Mouse (Mus musculus) heart, embryonic 13.5 days (tissue): ENCODE measurements around the gene Slc39a7. TPM values are rescaled to one million over a fixed set of nuclear protein-coding genes. Genes with fewer than 3 reads are reported as not detected.

Source experiments
- ATAC-seq: fragments of 200-750 bp; cut with Nextera tagmentation; 2 replicates; pipeline ENCODE4 v1.8.0; 2017; ENCODE audit warnings: moderate TSS enrichment; ENCODE audit not compliant: insufficient number of reproducible peaks, low FRiP score, low TSS enrichment; ENCODE audit errors: extremely low read depth
- H3K27ac ChIP-seq: fragments of 300-500 bp; sonication (generic); replicated peaks from 2 replicates; pipeline ENCODE4 v1.5.1; 2015; ENCODE audit warnings: moderate library complexity, mild to moderate bottlenecking, inconsistent platforms
- H3K27me3 ChIP-seq: fragments of 300-500 bp; sonication (generic); replicated peaks from 2 replicates; pipeline ENCODE4 v1.6.1; 2015; ENCODE audit warnings: mild to moderate bottlenecking, inconsistent platforms
- H3K36me3 ChIP-seq: fragments of 300-500 bp; sonication (generic); 2 replicates; pipeline ENCODE4 v1.6.1; 2015; ENCODE audit warnings: mild to moderate bottlenecking, inconsistent platforms
- H3K4me1 ChIP-seq: fragments of 300-500 bp; sonication (generic); 2 replicates; pipeline ENCODE4 v1.6.1; 2015; ENCODE audit warnings: inconsistent platforms
- H3K4me2 ChIP-seq: fragments of 300-500 bp; sonication (generic); 2 replicates; pipeline ENCODE4 v1.6.1; 2015; ENCODE audit warnings: inconsistent platforms, mild to moderate bottlenecking, moderate library complexity
- H3K4me3 ChIP-seq: fragments of 300-500 bp; sonication (generic); 2 replicates; pipeline ENCODE4 v1.5.1; 2015; ENCODE audit warnings: moderate library complexity, mild to moderate bottlenecking, inconsistent platforms
- H3K9ac ChIP-seq: fragments of 300-500 bp; sonication (generic); 2 replicates; pipeline ENCODE4 v1.6.1; 2015; ENCODE audit warnings: inconsistent platforms, mild to moderate bottlenecking, moderate library complexity
- H3K9me3 ChIP-seq: fragments of 300-500 bp; sonication (generic); 2 replicates; pipeline ENCODE4 v1.6.1; 2016; ENCODE audit warnings: inconsistent platforms
- WGBS: fragments of 180-500 bp; shearing (Covaris S2); methylation state at CpG from one replicate; pipeline ENCODE4 v1.1.7; 2015; ENCODE audit warnings: mixed read lengths; 5-methylcytosine and 5-hydroxymethylcytosine counted together
- polyA plus RNA-seq: library from polyadenylated mRNA; unstranded; fragments of >200 nt; fragmentation: Nextera tagmentation; extraction: Ambion mirVana; gene quantifications from 2 replicates; pipeline ENCODE4 v1.2.1, GENCODE M21; 2015

Gene Slc39a7
- 128 and 130 TPM in 2 replicates for polyA plus RNA-seq

DNA sequence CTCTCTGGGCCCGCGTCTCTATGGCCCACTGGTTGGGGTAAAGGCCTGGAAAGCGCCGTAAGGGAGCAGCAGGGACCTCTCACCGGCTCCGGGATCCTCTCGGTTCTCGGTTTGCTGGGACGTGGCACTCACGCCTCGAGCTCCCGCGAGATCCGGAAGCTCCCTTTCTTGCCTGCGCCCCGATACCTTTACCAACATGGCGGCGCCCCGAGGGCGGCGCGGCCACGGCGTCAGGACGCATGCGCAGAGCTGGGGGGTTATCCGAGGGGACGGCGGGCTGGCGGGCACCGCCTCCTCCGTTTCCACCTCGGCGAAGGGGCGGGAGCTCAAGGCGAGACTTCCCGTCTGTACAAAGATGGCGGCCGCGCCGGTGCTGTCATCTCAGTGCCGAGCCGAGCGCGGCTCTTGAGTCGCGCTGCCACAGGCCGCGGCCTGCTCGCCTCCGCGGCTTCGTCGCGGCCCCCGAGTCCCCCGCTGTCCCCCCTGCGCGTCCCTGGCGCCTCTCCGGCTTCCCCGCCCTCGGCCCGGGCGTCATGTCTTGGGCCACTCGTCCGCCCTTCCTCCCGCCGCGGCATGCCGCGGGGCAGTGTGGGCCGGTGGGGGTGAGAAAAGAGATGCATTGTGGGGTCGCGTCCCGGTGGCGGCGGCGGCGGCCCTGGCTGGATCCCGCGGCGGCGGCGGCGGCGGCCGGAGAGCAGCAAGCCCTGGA is at the start of gene Slc39a7, which contains the start of gene Rxrb:
TSS of gene Slc39a7 (minus strand) at position 218 of the 709 bp plus-strand sequence.
TSS of gene Rxrb (plus strand) at position 348 of the 709 bp plus-strand sequence.
- H3K9ac ChIP-seq = peak within 1 kb of the TSS; percentile 92
- peak within 1 kb of the TSS; percentile 98 for H3K27ac ChIP-seq
- H3K9me3 ChIP-seq = no peaks in the 10 kb centered on the region
- peaks cover 54% of the 10 kb centered on the region for H3K36me3 ChIP-seq
- peak; percentile 72 for ATAC-seq
- peak within 1 kb of the TSS; percentile 94 for H3K4me2 ChIP-seq
- peaks cover 55% of the 10 kb centered on the region for H3K4me1 ChIP-seq
- no peaks in the 10 kb centered on the region for H3K27me3 ChIP-seq
- under 1% methylated on average over 78 of the region's 88 CpGs for WGBS
- H3K4me3 ChIP-seq = peak within 1 kb of the TSS; percentile 77

DNA sequence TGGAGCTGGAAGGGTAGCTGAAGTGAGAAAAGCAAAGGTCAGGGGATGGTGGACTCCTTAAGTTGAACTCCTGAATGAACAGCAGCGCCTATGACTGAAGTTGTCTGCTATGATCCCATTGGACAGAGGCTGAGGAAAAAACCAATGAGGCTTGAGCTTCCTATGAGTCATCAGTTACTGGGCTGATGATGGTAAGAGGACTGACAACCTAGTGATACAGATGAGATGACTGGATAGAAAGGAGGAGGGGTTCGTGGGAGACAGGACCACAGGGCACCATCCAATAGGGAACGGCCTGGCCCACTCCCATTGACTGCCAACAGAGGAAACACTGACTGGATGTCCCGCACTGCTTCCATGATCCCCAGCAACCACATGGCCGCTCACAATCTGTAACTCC is 48.1 kb upstream of the Slc39a7 start:
- Histone ChIP-seq H3K4me2 (no peak overlapping the region), H3K9me3 (no peaks in the 10 kb centered on the region), H3K36me3 (no peaks in the 10 kb centered on the region), H3K27ac (no peak overlapping the region), H3K9ac (no peak overlapping the region), H3K27me3 (peaks cover 60% of the 10 kb centered on the region), H3K4me3 (no peak overlapping the region), H3K4me1 (0 out of 2 replicates have a peak, but pooled peaks cover 5% of the 10 kb centered on the region)
- 18% methylated on average over 5 of the region's 5 CpGs for WGBS
- ATAC-seq = no peak

DNA sequence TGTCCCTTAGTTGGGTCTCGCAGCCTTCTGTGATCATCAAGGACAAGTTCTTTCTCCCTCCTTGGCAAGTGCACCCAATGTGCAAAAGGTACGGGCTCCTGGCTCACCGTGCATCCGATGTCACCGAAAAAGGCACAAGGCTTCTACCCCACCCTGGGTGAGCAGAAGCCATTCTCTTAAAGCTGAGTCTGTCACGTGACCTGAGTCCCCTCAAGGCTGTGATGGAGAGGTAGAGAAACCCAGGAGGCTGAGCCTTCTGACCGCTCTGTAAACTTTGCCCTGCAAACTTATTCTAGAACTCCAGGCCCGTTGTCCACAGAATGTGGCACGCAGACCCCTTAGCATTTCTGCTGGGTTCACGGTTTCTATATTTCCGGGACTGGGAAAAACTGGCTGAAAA is 47.5 kb upstream of the Slc39a7 start:
- Histone ChIP-seq H3K9me3 (no peaks in the 10 kb centered on the region), H3K4me3 (no peak overlapping the region), H3K27ac (no peak overlapping the region), H3K9ac (no peak overlapping the region), H3K36me3 (no peaks in the 10 kb centered on the region), H3K27me3 (peaks cover 58% of the 10 kb centered on the region), H3K4me2 (no peak overlapping the region), H3K4me1 (0 out of 2 replicates have a peak, but pooled peaks cover 5% of the 10 kb centered on the region)
- WGBS = 78% methylated on average over 11 of the region's 11 CpGs
- ATAC-seq = no peak

DNA sequence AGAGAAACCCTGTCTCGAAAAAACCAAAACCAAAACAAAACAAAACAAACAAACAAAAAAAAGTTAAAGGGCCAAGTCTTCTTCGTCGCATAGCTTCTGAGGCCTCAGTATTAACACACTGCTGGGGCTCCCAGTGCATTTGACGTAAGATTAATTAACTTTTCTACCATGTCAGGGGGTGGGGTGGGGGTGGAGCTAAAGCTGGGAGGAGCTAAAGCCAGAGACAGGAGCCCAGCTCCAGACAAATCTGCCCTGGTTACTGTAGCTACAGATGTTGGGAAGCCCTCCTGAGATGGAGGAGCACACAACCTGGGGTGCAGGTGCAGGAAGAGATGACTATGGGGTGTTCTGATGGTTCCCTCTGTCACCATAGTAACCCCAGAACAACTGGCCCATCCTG is 46.7 kb upstream of the Slc39a7 start:
- Histone ChIP-seq H3K4me2 (no peak overlapping the region), H3K27me3 (peaks cover 58% of the 10 kb centered on the region), H3K4me3 (no peak overlapping the region), H3K4me1 (0 out of 2 replicates have a peak, but pooled peaks cover 5% of the 10 kb centered on the region), H3K36me3 (no peaks in the 10 kb centered on the region), H3K9ac (no peak overlapping the region), H3K9me3 (no peaks in the 10 kb centered on the region), H3K27ac (no peak overlapping the region)
- WGBS = 65% methylated on average over 4 of the region's 4 CpGs
- ATAC-seq = no peak

DNA sequence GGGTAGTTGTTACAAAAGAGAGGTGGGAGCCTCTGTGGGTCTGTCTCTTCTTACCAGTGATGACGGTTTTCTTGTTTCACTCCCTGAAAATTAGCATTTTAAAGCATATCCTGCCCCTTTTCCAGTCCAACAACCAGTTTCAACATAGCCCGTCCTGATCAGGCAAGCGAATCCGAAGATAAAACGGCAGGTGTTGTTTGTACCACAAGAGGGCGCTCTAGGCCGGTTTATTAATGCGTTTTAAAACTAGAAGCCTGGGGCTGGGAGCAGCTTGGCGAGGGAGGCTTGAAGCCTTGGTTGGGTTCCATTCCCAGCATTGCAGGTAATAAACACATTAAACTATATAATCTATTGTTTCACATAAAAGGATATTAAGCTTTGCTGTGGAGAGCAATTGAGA is 46.1 kb upstream of the Slc39a7 start:
- H3K9ac ChIP-seq = no peak overlapping the region
- H3K4me2 ChIP-seq = no peak overlapping the region
- no peak overlapping the region for H3K27ac ChIP-seq
- ATAC-seq = no peak
- no peak overlapping the region for H3K4me3 ChIP-seq
- no peaks in the 10 kb centered on the region for H3K36me3 ChIP-seq
- peaks cover 54% of the 10 kb centered on the region for H3K27me3 ChIP-seq
- 0% methylated on average over 9 of the region's 9 CpGs for WGBS
- no peaks in the 10 kb centered on the region for H3K9me3 ChIP-seq
- 0 out of 2 replicates have a peak, but pooled peaks cover 5% of the 10 kb centered on the region for H3K4me1 ChIP-seq

DNA sequence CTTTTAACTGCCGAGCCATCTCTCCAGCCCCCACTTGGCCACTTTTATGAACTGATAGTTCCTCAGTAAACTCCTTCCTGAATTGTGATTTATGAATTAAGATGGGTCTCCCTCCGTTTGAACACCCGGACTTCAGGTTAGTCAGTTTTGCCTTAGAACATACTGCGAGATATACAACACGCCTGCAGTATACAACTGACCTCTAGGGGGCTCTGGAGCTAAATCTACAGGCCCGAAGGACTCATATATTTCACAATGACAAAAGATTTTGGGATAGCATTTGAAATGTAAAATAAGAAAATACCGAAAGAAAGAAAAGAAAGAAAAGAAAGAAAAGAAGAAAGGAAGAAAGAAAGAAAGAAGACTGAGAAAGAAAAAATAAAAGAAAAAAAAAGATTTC is 43.8 kb upstream of the Slc39a7 start:
- WGBS = 37% methylated on average over 7 of the region's 7 CpGs
- Histone ChIP-seq H3K27ac (no peak overlapping the region), H3K36me3 (no peaks in the 10 kb centered on the region), H3K27me3 (peaks cover 45% of the 10 kb centered on the region), H3K4me2 (no peak overlapping the region), H3K4me1 (0 out of 2 replicates have a peak, but pooled peaks cover 5% of the 10 kb centered on the region), H3K9ac (no peak overlapping the region), H3K4me3 (no peak overlapping the region), H3K9me3 (no peaks in the 10 kb centered on the region)
- no peak for ATAC-seq

DNA sequence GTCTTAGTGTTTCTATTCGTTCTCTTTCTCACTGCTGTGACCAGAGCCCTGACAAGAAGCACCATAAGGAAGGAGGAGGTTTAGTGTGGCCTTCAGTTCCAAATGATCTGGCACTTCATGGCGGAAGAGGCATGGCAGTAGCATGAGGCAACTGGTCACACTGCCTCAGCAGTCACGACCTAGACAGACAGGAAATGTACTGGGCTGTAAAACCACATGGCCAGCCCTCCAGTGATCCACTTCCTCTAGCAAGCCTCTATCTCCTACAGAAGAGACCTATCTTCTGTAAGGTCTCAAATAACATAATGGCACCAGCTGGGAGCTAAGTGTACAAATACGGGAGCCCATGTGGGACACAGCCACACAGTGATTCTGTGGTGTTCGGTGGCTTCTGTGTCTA is 40.6 kb upstream of the Slc39a7 start:
- WGBS = 67% methylated on average over 5 of the region's 5 CpGs
- ATAC-seq = no peak

DNA sequence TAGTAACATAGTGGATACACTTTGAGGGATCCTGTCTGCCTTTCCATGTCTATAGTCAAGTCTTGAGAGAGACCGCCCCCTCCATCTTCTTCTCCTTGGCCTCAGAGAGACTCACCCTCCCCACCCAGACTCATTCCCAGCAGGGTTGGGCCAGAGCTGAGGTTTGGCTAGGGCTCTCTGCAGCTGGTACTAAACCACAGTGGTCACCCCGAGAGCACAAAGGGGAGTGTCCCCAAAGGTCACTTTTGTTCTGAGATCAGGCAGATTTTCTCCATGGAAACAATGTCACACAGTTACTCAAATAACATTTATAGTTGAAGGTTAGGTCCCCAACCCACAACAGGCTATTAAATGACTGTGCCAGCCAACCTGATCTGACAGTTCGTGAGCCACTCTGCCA is 37.4 kb upstream of the Slc39a7 start:
- H3K4me3 ChIP-seq = no peak overlapping the region
- H3K4me2 ChIP-seq = no peak overlapping the region
- H3K9me3 ChIP-seq = no peaks in the 10 kb centered on the region
- no peaks in the 10 kb centered on the region for H3K4me1 ChIP-seq
- no peak overlapping the region for H3K9ac ChIP-seq
- H3K27ac ChIP-seq = no peak overlapping the region
- ATAC-seq = no peak
- H3K27me3 ChIP-seq = peaks cover 12% of the 10 kb centered on the region
- no peaks in the 10 kb centered on the region for H3K36me3 ChIP-seq
- WGBS = 51% methylated on average over 3 of the region's 3 CpGs

More for the DNA sequence above, 40.6 kb upstream of the Slc39a7 start:
- Histone ChIP-seq H3K4me3 (no peak overlapping the region), H3K9ac (no peak overlapping the region), H3K27ac (no peak overlapping the region), H3K4me1 (0 out of 2 replicates have a peak, but pooled peaks cover 5% of the 10 kb centered on the region), H3K9me3 (no peaks in the 10 kb centered on the region), H3K36me3 (no peaks in the 10 kb centered on the region), H3K4me2 (no peak overlapping the region), H3K27me3 (peaks cover 36% of the 10 kb centered on the region)

DNA sequence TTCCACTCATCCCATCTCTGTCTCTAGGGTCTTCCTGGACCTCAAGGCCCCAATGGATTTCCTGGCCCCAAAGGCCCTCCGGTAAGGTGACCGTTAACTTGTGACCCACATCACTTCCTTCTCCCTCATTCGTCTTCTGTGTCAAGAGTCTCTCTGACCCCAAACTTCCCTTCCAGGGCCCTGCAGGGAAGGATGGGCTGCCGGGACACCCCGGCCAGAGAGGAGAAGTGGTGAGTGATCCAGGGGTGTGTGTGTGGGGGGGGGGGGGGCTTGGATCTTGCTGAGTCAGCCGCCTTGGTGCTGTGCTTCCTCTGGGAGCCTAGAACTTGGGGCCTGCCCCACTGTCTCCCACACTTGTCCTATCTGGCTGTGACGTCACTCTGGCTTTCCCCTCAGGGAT is 25.7 kb upstream of the Slc39a7 start:
- H3K9me3 ChIP-seq = no peaks in the 10 kb centered on the region
- no peak for ATAC-seq
- 0 out of 2 replicates have a peak, but pooled peaks cover 1% of the 10 kb centered on the region for H3K27me3 ChIP-seq
- H3K9ac ChIP-seq = no peak overlapping the region
- no peak overlapping the region for H3K4me3 ChIP-seq
- no peaks in the 10 kb centered on the region for H3K4me1 ChIP-seq
- H3K27ac ChIP-seq = no peak overlapping the region
- WGBS = 55% methylated on average over 7 of the region's 7 CpGs
- H3K36me3 ChIP-seq = no peaks in the 10 kb centered on the region
- no peak overlapping the region for H3K4me2 ChIP-seq

DNA sequence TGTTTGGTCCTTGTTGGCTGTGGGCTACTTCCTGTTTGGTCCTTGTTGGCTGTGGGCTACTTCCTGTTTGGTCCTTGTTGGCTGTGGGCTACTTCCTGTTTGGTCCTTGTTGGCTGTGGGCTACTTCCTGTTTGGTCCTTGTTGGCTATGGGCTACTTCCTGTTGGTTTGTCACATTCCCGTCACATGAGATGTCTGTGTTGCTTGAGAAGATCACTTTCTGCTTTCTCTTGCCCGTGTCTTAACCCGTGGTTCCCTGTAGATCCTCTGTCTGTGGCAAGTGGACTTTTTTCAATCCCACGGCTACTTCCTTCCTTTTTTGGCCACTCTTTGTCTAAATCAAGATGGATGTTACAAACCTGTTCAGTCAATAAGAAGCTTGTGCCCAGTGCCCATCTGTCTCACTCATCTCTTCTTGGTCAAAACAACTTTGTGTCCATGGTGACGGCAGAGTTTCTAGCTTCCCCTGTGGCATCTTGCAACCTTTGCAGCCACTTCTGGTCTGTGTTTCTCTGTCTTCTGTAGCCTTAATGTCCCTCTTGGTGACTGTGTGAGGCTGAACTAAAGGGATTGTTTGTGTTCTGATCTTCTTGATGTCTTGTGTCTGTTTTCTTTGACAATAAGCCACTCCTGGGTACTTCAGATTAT is 16.0 kb upstream of the Slc39a7 start:
- no peak overlapping the region for H3K9ac ChIP-seq
- no peaks in the 10 kb centered on the region for H3K36me3 ChIP-seq
- peaks cover 16% of the 10 kb centered on the region for H3K9me3 ChIP-seq
- WGBS = 85% methylated on average over 5 of the region's 5 CpGs
- peaks cover 25% of the 10 kb centered on the region for H3K27me3 ChIP-seq
- no peak overlapping the region for H3K27ac ChIP-seq
- H3K4me3 ChIP-seq = no peak overlapping the region
- H3K4me2 ChIP-seq = no peak overlapping the region
- no peak for ATAC-seq
- no peaks in the 10 kb centered on the region for H3K4me1 ChIP-seq

DNA sequence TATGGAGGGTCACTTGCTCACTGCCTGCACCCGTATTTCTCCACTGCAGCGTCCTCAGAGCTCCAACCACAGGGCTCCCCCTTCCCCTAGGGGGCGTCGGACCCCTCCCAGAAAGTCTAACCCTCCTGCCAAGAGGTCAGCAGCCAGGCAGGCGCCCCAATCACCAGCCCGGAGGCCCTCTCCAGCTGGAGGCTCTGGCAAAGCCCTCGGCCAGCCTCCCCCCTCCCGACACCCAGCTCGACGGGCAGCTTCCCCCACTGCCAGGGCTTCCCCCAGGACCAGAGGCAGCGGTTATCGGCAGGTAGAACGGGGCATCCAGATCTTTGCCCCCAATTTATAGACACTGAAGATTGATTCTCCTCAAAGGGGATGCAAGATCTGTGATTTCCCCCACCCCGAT is 14.5 kb upstream of the Slc39a7 start:
- Histone ChIP-seq H3K4me1 (0 out of 2 replicates have a peak, but pooled peaks cover 4% of the 10 kb centered on the region), H3K4me3 (no peak overlapping the region), H3K27me3 (peaks cover 38% of the 10 kb centered on the region), H3K9me3 (peaks cover 16% of the 10 kb centered on the region), H3K9ac (no peak overlapping the region), H3K27ac (no peak overlapping the region), H3K36me3 (no peaks in the 10 kb centered on the region), H3K4me2 (no peak overlapping the region)
- 76% methylated on average over 14 of the region's 14 CpGs for WGBS
- ATAC-seq = no peak
